Mouse (Mus musculus) ES-CJ7 (cell line): Measurements from ENCODE around the gene Klc2.
"Not testable (repeated sequence)": the region's sequence is repeated elsewhere in the genome, so short reads cannot be mapped to it uniquely, and the experiment has no call there.

ENCODE experiments used
- DNase-seq: peaks from one replicate; pipeline ENCODE4 v3.0.0; 2011; ENCODE audit warnings: low read depth, low spot score

Gene Klc2

DNA sequence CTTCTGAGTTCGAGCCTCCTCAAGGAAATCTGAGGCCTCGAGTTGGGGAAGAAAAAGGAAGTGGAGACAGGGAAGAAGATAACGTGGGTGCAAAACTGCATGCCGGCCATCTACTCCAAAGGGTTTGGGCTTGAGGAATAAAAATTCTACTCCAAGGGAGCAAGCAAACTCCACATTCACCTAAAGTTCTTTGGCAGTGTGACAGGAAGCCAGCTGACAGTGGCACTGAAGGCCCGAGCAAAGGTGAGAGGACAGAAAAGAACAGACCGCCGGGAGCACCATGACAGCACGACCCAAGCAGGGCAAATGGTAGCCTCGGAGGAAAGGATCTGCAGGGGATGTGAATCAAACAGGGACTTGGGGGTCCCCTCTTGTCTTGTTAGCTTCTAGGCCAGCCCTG, 12.3 kb downstream of the Klc2 start:
- no peak for DNase-seq

DNA sequence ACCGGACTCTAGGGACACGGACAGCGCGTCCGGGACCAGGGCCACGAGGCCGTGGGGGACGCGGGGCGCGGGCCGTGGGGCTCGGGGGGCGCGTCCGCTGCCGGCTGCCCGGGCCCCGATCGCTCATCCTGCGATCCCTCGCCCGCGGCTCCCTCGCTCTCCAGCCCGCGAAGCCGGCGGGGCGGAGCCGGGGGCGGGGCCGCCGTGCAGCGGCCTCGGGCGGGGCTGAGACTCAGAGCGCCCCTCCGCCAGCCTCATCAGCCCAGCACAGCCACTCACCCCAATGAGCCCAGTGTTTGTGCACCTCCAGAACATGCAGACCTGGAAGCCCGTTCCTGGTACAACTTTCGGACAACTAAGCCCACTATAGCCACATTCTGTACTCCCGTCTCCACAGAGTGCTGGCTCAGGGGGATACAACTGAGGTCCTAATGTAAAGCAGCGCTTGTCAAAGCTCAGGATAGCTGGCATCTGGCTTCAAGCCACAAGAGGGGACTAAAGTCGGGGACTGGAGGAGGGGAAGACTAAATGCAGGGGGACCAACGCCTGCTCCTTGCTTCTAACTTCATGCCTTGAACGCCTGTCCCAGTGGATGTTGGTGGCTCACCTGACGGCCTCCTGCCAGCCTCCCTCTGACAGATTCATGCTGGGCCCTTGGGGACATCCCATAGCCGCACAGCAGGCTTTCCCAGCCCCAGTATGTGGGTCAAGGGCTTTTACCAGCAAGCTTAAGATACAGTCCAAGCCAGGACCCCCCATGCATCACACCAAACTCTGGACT, 19.8 kb downstream of the Klc2 start, which contains the start of gene Cnih2:
Gene Cnih2 (minus strand): TSS at position 159 of the 781 bp plus-strand sequence.
- no peak for DNase-seq

DNA sequence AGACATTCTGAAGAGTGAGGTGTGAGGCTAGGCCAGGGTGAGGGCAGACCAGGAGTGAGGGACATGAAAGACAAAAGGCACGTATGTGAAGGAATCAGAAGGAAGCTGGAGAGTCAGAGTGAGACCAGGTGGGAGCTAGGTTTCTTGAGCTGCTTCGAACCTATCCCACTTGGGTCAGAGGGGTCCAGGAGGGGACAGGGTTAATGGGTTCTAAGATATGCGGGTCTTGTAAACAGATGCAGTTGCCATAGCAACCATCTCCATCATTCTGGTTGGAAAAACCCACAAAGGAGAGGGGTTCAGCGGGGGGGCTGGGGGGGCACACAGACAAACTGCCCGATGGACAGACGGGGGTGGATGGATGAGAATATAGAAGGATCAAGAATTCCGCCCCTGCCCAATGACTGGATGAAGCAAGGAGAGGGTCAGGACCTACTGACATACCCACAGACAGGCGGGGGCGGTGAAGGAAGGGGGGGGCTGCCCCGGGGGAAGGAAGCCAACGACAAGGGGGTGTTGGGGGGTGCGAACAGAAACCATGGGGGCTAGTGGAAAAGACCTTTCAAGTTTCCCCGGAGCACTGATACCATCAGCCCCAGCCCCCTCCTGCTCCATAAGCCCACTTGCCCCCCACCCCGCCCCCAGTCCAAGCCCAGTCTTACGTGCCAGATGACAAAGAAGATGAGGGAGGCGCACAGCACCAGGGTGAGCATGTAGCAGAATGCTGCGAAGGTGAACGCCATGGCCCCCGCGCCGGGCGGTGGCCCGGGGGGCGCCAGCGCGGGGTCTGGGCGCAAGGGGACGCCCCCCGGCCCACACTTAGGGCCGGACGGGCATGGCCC, 20.6 kb downstream of the Klc2 start:
- no peak for DNase-seq

DNA sequence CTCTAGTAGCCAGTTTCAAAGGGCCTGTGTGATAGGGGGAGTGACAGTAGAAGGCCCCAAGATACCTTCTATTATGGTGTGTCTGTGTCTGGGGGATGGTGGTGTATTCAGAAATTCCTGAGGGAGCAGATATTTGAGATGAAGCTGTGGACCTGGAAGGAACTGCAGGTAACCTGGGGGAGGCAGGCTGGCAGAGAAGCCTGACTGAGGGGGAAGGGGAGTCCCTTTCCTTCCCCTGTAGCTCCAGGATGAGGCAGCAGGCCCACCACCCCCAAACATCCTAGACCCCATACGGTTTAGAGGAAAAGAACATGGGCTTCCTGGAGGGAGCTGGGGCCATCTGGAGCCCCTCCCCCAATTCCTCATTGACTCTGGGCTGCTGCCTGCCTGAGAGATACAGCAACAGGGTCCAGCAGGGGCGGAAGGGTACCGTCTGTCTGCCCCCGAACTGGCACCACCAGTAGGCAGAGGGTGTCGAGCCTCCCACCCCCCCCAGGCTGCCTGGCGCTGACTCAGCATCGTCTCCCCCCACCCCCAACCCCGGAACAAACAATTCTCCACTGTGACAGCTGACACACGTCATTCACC, 22.4 kb downstream of the Klc2 start:
- no peak for DNase-seq

DNA sequence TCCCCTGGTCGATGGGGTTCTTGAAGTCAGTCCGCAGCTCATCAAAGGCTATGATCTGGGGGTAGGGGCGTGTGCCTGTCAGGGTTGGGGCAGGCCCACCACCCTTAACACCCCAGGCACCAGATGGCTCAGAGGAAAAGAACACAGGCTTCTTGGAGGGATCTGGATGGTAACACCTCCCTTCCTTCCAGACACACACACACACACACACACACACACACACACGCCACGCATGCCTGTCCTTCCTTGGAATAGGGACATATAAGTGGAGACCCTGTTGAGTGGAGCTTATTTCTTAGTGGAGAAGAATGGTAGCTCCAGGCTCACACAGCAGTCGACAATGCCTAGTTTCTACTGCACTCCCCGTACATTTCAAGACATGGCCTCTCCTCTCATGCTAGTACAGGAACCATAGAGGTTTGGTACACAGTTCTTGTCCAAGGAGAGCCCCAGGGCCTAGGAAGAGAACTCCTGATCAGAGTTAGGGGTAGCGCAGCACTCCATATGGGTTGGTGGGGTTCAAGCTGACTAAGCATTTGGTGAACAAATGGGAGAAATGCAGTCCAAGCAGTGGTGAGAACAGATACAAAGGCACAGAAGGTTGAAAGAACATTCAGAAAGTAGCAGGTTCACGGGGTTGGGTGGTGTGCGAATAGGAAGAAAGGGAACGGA, 23.5 kb downstream of the Klc2 start:
- no peak for DNase-seq

DNA sequence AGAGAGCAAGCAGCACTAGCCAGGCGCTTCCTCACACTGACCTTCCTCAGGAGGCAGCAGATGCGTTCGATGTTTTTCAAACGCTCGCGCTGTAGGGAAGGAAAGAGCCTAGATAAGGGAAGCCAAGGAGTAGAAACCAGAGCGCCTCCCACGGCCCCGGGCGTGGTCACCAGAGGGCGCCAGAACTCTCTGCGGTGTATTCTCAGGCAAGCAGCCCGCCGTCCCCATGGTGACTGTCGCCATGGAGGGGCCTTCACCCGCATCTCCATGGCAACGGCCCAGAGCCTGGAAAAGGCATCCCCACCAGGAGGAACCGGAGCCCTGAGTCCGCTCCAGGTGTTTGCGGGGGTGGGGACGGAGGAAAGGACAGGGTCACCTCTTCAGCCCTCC, 24.1 kb downstream of the Klc2 start:
- peak; percentile 95 for DNase-seq

DNA sequence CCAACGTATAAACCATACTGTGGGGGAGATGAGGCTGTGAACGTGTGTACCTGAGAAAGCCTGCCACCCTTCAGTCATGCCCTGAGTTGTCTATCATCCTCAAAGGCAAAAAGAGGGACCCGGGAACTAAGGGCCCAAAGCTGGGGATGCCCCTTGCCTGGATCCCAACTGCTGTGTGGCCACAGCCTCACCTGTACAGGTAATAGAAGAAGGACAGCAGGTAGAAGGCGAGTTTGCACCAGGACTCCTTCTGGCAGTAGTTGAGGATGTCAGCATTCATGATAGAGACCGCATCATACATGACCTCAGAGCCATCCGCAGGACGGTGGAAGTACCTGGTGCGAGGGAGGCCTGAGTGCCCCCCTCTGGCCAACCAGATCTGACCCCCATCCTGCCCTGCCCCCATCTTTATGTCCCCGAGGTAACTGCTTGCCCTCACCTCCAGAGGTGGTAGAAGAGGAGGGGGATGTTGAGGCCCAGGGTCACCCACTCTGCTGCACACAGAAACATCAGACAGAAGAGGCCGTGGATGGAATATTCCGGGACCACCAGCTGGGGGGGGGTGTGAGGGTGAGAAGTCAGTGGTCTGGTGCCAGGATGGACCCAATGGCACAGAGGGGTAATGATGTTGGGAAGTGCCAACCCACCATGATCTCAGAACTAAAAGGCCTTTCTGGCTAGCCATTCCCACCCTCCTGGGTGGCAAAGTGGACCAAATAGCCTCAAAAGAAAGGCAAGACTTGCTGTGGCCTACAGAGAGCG, 24.7 kb downstream of the Klc2 start:
- DNase-seq: no peak

DNA sequence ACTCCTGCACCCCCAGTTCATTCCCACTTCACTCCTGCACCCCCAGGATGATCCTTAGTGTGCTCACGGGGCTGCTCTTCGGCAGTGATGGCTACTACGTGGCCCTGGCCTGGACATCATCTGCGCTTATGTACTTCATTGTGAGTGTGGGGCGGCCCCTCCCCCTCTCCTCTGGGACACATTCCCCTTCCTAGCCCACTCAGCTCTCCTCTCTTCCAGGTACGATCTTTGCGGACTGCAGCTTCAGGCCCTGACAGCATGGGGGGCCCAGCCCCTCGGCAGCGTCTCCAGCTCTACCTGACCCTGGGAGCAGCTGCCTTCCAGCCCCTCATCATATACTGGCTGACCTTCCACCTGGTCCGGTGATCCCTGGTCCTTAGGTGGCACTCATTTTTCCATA, 26.3 kb downstream of the Klc2 start:
- DNase-seq: no peak

DNA sequence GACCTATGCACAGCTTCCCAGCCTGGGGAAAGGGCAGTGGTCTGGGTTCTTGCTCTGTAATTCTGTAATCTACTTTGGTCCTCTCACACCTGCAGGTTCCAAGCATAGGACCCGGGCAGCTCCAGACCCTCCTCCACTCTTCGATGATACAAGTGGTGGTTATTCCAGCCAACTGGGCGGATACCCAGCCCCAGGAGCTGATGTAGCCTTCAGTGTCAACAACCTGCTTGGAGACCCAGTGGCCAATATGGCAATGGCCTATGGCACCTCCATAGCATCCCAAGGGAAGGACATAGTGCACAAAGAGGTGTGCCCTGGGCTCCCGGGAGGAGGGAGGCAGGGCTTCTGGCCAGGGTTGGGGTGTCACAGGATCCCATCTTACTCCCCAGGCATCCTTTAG, 29.0 kb downstream of the Klc2 start:
- no peak for DNase-seq

DNA sequence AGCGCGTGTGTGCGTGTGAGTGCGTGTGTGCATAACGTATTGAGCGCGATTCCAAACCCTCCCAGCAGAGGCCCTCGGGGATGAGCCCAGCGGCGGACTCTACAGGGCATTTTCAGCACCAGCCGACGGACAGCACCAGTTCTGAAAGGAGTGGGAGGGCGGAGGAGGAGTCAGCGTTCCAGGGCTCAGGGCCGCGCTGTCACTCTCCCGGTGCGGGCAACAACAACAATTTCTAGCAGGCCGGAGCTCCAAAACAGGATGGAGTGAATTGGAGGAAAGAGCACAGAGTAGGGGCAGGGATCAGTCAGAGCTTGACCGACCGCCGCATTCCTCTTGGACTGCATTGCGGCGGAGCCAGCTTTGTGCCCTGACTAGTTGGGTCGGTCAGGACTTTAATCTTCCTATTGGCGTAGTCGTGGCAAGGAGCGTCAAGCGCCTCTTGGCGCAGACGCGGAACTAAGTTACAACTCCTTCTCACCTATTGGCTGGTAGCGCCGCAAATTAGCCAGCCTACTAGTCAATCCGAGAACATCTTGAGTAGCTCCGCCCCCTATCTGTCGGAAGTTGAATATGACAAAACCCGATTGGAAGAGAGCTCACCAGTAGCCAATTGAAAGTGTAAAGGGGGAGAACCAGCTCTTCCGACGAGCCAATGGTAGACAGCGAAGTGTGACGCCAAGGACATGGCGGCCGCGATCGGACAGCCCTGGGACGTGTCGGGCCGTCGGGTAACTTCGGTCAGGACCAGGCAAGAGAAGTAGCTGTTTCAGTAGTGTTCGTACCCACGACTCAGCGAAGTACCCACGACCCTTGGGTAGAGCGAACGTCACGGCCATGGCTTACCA, 30.3 kb downstream of the Klc2 start, which contains the start of gene Yif1a:
Gene Yif1a (plus strand): TSS at position 655 of the 845 bp plus-strand sequence.
- peak; percentile 100 for DNase-seq

DNA sequence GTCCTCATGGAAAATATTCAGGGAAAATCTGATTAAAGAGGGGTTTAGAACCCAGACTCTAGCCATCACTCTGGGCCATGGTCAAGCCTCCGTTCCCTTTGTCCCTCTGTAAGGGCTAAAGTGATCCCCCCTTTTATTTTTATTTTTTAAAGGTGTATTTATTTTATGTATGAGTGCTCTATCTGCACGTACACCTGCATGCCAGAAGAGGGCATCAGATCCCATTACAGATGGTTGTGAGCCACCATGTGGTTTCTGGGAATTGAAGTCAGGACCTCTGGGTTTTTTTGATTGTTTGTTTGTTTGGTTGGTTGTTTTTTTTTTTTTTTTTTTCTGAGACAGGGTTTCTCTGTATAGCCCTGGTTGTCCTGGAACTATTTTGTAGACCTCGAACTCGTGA, 31.8 kb downstream of the Klc2 start:
- DNase-seq: not testable (repeated sequence)

DNA sequence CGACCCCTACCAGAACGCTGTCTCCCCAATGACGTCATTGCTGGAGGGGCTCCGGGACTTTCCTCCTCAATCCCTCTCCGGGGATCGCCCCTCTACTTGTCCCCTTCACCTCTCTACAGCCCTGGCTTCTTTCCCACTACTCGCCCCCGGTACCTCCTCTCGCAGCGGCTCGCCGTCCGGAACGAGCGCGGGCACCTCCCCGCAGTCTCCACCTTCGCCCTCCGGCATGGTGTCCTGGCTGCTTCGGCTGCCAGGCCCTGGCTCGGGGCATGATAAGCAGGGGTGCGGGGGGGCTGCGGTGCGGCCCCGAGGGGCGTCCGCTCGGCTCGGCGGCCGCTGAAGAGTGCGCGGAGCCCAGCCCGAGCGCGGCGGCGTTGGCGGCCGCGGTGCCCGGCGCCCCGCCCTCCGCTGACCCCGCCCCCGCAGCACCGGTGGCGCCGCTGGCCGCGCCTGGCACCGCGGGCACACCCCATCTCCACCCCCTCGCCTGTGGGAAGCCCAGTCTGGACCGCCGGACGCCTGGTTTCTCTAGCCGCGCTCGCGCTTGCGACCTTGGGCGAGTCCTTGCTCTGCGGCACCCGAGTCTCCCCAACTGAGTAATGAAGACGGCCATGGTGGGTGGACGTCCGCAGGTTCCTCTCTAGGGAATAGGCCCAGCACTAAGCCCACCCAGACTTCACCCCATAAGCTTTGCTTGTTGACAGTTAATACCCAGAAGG, 33.1 kb downstream of the Klc2 start, which contains the start of gene Tmem151a:
Gene Tmem151a (minus strand): TSS at position 387 of the 719 bp plus-strand sequence.
- no peak for DNase-seq

DNA sequence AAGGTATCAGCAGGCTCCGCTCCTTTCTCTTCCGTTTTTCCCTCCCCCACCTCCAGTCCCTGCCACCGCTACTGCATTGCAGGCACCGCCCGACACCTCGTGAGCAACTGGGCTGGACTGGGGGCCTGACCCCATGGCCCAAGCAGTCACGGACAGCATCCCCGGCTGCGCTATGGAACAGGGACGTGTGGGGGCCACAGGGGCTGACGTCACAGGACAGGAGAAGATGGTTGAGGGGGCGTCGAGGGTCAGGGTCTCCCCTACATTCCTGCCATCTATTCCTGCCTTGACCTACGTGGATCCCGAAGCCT, 33.6 kb downstream of the Klc2 start:
- DNase-seq: no peak

DNA sequence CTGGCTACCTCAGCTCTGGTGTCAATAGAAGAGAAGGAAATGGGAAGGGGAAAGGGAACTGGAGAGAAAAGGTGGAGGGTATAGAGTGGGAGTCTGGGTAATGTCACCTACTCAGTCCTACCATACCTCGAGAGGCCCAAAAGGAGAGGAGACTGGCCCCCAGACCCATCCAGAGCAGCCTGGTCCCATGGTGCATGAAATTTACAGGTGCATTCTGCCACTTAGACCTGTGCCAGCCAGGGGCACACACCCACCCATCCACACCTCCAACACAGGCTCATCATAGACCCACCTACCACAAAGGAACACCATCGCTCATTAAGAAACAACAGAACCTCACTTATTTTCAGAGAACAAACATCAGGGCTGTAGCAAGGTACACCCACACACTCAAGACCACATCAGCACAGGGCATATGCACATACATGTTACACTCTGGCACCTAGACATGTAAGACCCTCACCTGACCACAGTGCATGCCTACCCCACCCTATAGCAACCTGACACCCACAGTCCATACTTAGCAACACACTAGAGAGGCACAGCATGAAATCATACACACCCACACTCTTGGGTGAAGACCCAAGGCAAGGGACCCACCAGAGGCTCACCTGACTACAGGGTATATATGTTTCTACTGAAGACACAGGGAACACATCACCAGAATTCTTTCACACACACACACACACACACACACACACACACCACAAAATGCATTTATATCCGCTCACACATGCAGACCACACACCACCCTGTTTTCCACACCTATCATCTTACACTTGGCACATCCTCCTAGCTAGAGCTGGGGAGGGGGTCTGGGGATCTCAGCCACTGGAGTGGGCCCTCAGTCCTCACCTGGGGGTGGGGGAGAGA, 34.2 kb downstream of the Klc2 start:
- no peak for DNase-seq

DNA sequence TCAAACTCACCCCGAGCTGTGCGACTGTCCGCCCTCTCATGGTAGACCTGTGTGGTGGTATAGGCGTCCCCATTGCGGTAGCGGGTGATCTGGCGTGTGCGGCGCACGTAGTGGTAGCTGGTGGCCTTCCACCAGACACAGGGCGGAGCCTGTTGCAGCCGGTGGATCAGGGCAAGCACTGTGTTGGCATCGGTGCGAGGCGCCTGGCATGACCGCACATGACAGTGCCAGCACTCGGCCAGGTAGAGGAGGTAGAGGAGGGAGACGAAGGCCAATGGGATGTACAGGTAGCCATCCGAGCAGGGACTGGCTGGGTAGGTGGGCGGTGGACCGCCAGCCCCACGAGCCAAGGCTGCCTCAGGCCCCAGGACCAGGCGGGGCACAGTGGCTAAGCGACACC, 35.8 kb downstream of the Klc2 start:
- no peak for DNase-seq

DNA sequence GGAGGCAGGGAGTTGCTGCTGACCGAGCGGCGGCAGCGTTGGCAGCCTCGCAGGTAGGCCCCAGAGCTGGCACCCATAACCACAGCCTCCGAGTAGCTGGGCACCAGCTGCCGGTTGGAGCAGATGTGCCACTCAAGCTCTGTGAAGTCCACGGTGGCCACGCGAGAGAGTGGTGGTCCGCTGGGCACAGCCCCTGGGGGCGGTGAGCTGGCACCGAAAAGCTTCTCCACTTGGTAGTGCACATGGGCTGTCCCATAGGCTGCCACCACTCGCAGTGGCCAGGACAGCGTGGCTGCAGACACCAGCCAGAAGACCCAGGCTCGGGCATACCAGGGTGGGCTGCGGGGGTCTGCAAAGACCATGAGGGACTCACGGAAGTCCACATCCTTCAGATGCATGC, 36.4 kb downstream of the Klc2 start:
- no peak for DNase-seq

DNA sequence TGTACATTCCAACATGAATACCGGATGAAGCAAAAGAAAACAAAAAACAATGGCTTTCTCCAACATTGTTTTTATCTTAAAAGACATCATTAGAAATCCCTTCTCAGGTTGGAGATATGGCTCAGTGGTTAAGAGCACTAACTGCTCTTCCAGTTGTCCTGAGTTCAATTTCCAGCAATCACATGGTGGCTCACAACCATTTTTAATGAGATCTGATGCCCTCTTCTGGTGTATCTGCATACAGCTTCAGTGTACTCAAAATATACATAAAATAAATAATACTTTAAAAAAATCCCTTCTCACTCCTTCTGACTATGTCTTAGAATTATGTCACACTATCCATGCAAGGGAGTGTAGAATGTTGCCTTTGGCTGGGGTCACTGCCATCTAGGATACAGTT, 39.1 kb downstream of the Klc2 start:
- DNase-seq: no peak

DNA sequence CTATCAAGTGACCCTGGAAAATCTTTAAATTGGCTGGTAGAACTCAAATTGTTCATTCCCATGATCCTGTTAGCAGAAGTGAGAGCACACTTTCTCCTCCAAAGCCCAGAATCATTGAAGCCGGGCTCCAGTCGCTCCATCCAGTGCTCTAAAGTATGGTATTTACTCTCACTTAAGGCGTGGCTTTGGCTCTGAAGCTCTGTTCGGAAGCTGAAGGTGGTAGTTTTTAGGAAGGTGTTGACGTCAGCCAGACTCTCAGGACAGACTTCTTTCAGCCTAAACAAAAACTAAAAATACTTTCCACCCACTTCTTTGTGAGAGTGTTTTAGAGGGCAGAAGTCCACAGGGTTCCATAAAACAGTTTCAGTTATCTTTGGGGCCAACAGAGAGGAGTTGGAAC, 44.8 kb downstream of the Klc2 start:
- DNase-seq: no peak

DNA sequence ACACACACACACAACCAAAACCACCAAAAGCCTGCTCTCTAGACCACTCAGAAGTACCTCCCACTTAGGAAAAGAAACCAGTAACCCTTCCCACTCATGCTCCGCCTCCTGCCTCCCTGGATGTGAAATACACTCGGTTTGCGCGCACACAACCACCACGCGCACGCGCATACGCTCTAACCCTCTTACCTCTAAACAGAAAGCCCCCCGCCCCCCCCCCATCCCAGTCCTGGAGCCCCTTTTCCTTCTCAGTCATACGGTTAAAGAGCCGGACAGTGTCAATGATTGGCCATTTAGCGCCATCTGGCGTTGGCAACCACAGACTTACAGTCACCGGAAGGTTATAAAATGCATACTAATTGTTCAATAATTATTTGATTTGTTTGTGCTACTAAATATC, 45.3 kb downstream of the Klc2 start:
- DNase-seq: peak; percentile 90
